Mouse (Mus musculus) frontal cortex, adult 2 months (tissue): ENCODE results near the gene Pank3. TPM values are rescaled to one million over a fixed set of nuclear protein-coding genes. Genes with fewer than 3 reads are reported as not detected.
"Not testable (repeated sequence)": the region's sequence is repeated elsewhere in the genome, so short reads cannot be mapped to it uniquely, and the experiment has no call there.

Experiments used
- DNase-seq, 2 experiments: peaks; one replicate each; pipeline ENCODE4 v3.0.0; 2022; ENCODE audit warnings: low spot score in 1 of 2; ENCODE audit errors: extremely low spot score in 1 of 2
- polyA plus RNA-seq: library from polyadenylated mRNA; depleted of rRNA; stranded (reverse); fragments of >200 nt; gene quantifications from 2 replicates; pipeline ENCODE4 v1.2.3, GENCODE M21; 2012

Gene Pank3
- polyA plus RNA-seq, 1 experiment, result 22.8 TPM

DNA sequence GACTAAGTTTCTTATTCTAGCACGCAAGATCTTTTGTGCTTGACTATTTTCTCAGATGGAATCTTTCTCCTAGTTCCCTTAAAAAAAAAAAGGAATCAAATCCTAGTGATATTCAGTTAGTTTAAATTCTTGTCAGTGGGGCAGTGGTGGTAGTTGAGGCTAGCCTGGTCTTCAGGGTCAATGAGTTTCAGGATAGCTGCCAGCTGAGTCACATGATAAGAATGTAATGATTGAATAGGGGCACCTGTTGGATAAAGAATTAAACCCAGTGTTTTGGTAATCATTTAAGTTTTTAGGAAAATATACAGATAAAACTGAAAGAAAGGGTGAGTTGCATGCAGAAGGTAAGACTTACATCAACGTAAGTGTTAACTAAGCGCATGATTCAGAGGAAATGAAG, 6.3 kb downstream of the Pank3 start:
- DNase-seq, result no peak

DNA sequence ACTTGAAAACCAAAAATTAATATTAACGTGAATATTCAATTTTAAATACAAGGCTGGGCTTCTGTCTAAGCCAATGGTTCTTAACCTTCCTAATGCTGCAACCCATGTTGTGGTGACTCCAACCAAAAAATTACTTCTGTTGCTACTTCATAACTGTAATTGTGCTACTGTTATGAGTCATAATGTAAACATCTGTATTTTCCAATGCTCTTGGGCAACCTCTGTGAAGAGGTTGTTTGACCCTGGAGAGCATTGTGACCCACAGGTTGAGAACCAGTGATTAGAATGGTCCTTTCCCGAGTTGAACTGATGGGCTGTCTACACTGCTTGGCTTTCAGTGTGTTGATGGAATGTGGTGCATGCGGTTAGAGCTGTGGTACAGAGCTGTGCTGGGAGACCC, 7.2 kb downstream of the Pank3 start:
- no peak for DNase-seq

DNA sequence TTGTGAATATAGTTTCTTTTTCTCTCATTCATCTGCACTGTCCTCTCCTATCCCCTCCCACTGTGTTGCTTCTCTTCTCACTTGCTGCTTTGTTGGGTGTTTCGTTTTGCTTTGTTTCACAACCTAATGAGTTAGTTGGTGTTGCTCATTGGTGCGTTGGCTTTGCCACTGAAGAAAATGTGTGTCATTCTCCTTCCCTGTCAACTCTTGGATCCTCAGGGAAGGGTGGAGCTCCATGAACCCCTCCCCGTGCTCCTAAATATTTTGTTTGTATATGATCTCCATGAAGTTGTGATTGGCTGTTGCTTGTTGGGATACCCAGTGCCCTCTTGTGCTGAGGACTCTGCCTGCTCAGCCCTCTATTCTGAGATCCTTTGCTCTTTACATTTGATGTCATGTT, 11.1 kb downstream of the Pank3 start:
- DNase-seq, result no peak

DNA sequence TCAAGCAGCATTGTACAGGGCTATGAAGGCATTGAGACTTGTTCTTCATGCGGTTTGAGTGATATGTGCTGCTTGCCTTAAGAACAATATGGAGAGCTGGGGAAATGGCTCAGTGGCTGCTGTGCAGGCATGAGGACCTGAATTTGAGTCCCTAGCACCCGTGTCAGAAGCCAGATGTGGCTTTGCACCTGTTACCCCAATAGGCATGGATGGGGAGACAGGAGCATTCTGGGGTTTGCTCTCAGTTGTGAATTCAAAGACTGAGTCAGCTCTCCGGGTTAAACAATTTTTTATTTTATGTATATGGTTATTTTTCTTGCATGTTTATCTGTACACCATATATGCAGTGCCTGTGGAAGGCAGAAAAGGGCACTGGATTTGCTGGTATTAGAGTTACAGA, 13.2 kb downstream of the Pank3 start:
- DNase-seq, result no peak

DNA sequence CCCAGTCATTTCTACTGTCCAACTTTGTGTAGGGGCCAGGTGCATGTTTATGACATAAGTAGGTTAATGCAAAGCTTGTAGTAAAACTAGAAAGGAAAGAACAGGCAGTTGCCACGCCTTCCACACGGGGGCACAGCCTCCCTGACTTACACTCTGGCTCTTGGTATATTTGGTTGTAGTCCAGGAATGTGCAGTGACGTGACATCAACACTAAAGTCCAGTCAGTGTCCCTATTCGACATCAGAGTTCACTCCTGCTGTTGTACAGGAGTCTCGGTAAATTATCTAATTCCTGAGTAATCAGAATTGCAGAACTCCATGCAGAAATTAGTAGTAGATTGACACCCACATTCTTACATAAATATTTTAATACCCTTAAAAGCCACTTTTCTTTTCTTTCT, 13.8 kb downstream of the Pank3 start:
- no peak for DNase-seq

DNA sequence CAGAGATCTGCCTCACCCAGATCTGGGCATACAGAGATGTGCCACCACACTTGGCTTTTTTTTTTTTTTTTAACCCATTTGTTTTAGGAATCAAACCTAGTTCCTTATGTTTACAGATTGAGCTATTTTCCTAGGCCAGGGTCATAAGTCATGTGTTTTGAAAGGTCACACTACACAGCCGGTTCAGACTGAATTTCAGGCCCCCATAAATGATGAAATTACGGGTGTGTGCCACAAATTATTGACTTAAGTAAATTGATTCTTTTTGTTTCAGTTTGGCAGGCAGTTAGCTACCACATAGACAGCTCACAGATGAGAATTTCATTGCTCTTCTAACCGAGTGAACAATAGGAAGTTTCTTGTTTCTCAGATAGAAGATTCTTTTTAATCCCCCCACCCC, 14.7 kb downstream of the Pank3 start:
- DNase-seq, result no peak

DNA sequence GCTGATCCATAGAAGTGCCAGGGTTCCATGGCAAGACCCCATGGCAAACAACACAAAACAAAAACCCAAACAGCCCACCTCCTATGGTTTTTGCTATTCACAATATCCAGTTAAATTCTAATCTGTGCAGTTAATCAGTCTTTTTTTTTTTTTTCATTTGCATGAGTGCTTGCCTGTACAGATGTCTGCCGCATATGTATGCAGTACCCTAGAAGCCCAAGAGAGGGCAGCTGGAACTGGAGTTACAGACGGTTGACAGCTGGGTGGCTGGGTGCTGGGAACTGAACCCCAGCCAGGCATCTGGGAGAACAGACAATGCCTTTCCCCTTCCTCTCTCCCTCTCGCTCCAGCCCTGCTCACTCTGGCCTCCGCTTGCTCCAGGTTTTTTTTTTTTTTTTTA, 15.3 kb downstream of the Pank3 start:
- no peak for DNase-seq

DNA sequence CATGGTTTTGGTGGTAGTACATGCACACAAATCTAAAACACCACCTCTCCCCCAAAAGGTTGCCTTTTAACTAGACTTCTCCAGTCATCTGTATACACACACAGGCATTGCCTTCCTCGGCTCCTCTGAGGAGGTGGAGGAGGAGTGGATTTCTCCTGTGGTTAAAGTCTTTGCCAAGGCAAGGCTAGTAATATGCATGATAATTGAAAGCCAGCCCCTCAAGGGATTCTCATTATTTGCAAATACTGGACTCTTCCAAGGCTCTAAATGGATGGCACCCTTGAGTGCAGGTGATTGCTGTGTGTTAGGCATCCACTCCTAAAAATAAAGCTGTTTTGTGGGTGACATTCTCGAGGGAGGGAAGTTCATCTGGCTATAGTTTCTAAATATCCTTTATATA, 19.2 kb downstream of the Pank3 start:
- DNase-seq, result no peak

DNA sequence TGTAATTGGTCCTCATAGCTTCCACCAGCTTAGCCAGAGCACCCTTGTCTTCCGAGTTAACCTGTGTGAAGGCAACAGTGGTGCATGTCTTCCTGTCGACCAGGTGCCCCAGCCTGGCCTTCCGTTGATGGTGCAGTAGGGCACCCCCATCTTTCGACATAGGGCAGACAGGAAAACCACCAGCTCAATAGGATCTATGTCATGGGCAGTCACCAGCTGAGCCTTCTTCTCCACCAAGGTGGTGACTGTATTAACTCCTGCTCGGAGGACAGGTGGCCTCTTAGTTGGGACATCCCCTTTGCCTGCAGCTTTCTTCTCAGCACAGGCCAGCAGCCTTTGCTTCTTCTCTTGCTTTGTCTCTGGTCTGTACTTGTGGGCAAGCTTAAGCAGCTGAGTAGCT, 23.5 kb downstream of the Pank3 start:
- not testable (repeated sequence) for DNase-seq

DNA sequence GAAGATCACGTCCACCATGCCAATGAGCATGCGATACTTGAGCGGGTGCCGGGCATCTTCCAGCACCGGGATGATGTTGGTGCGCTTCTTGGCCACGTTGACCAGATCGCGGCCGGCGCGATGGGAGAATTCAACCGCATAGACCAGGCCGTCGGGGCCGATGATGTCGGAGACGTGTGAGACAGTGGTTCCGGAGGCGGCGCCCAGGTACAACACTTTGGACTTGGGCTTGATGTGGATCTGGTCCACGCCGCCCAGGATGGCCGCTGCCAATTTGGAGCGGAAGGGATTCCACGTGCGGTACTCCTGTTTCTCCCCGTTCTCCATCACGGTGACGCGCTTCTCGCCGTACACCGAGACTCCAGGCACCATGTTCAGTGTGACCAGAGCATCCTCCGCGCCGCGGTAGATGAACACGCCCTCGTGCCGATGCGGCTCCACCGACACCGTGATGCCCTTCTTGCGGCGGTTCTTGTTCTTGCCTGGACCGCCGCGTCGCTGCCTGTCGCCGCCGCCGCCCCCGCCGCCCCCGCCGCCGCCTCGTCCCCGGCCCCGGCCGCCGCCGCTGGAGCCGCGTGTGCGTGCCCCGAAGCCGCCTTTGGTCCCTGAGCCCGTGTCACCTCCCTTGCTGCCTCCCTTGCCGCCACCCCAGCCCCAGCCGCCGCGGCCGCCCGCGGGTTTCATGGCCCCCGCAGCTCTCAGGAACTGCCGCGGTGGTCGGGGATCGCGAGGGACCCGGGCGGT, 28.6 kb downstream of the Pank3 start:
- peak in 1 of 2 experiments; percentile 44 for DNase-seq

DNA sequence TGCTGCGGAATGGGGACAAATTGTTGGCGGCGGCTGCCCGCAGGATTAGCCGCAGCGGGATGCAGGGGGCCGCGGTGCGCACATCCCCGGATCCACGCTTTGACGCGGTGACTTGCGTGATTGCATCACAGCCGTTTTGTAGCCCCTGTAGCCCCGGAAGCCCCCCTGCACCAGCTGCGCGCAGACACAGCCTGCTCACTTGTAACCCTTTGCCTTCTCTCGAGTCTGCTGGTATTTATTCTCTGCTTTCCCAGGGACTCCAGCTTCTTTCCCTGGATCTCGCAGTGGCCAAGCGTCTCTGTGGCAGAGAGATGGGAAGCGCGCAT, 29.2 kb downstream of the Pank3 start:
- peak; percentile 54 to 81 for DNase-seq

DNA sequence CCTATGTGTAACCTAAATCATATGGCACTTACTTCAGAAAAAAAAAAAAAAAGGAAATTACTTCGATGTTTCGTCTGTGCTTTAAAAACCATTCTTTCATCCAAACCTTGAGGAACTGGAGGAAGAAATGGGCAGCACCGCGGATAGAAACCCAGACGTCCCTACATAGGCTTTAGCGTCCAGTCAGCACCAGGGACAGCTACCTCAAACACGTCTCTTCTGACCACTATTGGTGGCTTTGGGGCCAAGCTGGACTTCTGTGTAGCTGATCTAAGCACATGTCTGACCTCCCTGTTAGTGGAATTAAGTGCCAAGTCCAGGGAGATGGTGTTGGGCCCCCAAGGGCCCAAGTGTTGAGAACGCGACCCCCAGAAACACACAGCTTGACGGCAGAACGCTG, 29.6 kb downstream of the Pank3 start, which contains the start of gene Fbll1:
Gene Fbll1 (minus strand): TSS at position 11 of the 400 bp plus-strand sequence.
- DNase-seq, result peak in 1 of 2 experiments; percentile 19

DNA sequence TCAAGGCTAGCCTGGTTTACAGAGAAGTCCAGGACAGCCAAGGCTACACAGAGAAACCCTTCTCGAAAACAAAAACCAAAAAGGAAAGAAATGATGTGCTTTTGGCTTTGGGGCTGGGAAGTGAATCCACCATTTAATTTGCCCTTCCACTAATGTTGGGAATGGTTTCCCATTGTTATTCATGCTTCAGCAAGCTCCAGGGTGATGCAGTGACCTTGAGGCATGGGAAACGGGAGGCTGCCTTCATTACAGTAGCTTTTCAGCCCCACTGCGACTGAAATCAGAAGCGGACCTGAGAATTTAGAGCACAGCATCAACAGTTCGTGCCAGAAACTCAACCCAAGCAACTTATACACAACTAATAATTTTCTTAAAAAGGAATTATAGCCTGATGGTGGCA, 32.0 kb downstream of the Pank3 start:
- no peak for DNase-seq

DNA sequence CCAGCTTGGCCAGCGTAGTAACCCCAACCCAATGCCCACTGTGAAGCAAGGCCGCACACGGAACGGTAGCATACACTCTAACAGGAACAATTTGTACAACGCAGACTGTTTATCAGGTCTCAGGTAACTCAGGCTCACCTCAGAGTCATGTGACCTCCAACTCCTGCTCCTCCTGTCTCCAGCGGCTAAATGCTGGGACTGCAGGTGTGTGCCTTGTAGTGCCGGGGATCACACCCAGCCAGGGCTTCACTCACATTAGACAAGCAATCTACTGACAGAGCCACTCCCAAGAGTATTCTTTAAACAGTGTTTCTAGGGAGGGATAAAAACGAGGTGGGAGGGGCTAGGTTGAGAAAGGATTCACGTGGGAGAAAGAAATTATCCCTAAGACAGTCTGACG, 42.2 kb downstream of the Pank3 start:
- no peak for DNase-seq

DNA sequence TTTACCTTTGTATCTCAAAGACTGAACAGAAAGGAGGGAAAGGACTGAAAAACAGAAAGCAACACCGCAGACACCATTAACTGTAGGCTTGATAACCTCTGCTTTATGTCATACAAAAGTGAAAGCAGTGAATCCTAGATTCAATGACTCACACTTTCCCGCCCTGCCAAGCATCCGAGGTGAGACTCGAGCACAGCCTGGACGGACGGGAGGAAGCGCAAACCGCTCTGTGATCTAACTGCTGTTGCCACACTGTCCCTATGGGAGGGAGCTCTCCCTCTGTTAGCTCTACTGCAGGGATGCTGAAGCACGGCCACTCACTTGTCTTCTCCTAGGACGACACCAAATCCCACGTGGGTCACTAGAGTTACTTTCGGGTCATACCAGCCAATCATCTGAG, 47.0 kb downstream of the Pank3 start:
- DNase-seq, result no peak

DNA sequence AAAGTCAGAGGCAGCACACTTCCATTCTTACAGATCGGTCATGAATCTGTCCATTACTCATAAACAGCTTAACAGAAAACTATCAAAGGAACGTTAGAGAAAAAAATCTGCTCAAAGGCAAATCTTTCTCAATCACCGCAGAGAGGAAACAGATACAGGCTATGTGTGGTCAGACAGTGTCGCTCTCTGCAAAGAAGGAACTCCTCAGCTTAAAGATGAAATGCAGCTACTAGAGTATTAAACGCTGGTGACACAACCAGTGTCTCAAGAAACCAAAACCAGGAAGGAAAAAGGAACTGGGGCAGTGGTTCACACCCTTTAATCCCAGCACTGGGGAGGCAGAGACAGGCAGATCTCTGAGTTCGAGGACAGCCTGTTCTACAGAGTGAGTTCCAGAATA, 58.4 kb downstream of the Pank3 start:
- DNase-seq, result no peak

DNA sequence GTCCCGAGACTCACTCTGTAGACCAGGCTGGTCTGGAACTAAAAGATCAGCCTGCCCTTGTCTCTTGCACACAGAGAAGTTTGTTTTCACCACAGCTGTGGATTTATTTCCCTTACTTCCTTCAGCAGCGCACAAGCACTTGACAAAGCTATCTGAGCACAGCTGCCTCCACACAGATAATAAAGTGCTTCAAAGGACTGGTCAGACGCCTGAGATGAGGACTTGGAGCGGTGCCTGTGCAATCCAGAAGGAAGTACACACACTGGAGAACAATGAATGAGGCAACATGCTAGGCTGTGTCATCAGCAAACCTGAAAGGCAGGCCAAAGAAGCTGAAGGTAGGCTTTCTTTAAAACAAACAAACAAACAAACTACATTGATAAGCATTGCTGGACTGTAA, 62.9 kb downstream of the Pank3 start:
- DNase-seq, result no peak

DNA sequence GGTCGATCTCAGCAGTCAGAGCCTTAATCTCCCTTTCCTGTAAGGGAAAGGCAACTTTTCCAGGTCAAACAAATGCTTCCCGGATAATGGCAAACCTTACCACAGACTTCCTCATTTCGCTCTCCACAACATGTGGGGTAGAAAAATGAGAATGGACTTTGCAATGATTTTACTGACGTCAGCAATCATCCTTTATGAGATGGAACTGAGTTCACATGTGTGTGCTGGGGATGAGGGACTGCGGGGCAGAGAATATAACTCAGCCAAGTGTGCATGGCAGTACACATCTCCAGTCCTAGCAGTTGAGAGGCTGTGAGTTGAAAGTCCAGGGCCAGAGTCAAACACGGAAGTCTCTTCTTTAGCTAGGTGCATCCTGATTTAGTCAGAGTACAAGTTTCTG, 64.0 kb downstream of the Pank3 start:
- no peak for DNase-seq

DNA sequence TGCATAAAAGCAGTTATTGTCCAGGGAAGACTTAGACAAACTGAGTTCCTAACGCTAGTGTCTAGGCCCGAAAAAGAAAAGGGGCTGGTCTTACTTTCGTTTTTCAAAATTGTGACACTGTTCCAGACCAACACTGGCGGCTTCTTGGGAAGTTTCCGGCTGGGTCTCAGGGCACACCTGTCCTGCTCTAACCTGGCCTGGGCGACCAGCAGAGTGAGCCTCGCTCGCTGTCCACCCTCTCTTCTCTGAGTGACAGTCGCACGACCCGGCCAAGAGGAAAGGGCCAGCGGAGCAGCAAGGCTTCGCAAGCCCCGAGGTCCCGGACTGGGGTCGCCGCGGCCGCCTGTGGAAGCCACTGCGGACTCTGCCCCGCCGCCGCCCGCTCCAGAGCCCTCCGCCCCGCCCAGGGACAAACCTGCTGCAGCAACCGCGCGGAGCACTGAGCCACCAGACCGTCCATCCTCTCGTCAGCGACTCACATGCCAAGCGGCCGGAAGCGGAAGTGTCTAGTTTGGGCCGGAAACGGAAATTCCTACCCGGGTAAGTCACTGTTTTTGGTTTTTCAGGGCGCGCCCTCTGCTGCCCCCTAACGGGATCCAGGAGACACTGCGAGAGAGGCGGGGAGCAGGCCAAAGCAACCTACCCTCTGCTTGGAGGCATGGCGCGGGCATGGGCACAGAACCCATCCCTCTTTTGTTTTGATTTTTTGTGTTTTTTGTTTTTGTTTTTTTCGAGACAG, 64.9 kb downstream of the Pank3 start, which contains the start of gene Rars:
Gene Rars (minus strand): TSS at position 485 of the 739 bp plus-strand sequence.
- DNase-seq, result peak; percentile 89 to 98

DNA sequence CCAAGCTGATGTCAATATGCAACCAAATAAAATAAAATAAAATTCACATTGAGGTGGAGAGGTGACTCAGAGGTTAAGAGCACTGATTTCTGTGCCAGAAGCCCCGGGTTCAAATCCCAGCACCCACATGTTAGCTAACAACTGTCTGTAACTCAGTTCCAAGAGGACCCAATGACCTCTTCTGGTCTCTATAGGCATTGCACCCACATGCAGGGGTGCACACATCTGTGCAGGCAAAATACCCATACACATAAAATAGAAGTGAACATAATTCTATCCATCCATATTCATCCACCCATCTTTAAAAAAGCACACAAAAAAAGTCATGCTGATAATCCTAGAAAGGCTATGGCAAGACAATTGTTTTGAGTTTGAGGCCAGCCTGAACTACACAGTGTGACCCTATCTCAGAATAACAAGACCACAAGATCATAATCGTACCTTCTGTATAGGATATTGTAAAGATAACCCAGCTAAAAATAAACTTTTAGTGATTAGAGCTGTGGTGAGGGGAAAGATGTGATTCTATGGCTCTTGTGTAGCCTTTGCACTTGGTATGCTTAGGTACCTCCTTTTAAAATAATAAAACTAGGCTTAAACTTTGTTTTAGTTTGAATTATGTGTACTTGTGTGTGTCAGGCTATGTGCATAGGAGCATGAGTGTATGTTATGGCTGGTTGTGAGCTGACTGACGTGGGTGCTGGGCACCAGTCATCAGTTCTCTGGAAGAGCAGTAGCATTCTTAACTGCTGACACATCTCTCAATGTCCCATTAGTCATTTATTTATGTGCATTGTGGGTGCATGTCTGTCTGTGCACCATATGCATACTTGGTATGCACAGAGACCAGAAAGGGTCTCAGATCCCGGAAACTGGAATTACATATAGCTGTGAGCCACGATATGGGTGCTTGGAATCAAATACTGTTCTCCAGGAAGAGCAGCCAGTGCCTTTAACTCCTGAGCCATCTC, 68.2 kb downstream of the Pank3 start:
- no peak for DNase-seq
